Mouse (Mus musculus): ENCODE data around the gene Trpm3. TPM values are rescaled to one million over a fixed set of nuclear protein-coding genes. Genes with fewer than 3 reads are reported as not detected.

Gene Trpm3
- polyA plus RNA-seq, 1 experiment, result 0.05 TPM

- H3K27me3 ChIP-seq (ENCODE audit: control insufficient read depth, insufficient read depth, insufficient read length), result no peaks in the 10 kb centered on the region
- TF ChIP-seq USF1 (IDR thresholded peaks at IDR 0.05; ENCODE audit: low read depth) (no peak), MYOD1 (IDR thresholded peaks at IDR 0.05; ENCODE audit: control insufficient read depth, insufficient read length, low read depth) (no peak), CEBPB (IDR thresholded peaks at IDR 0.05; ENCODE audit: low read depth) (no peak), MAX (IDR thresholded peaks at IDR 0.05) (no peak), FOSL1 (IDR thresholded peaks at IDR 0.05; ENCODE audit: insufficient read depth, low read length, poor library complexity, severe bottlenecking) (no peak), CTCF (IDR thresholded peaks at IDR 0.05; ENCODE audit: control insufficient read depth, insufficient read depth, insufficient read length) (no peak), MYOG (IDR thresholded peaks at IDR 0.05; ENCODE audit: control insufficient read depth, extremely low read depth, insufficient read length) (no peak)
- no peaks in the 10 kb centered on the region for H3K79me3 ChIP-seq (ENCODE audit: low read depth)
Observed at GRCm38 (mm10) chr19:22821741-22822140, 682.9 kb downstream of the Trpm3 start.

GRCm38 (mm10) chr19:22823491-22823981 is 684.7 kb downstream of the Trpm3 start:
- no peaks in the 10 kb centered on the region for H3K79me3 ChIP-seq (ENCODE audit: low read depth)
- H3ac ChIP-seq (ENCODE audit: control insufficient read depth, insufficient read length, low read depth), result no peak overlapping the region
- TF ChIP-seq MAX (IDR thresholded peaks at IDR 0.05) (no peak), CEBPB (IDR thresholded peaks at IDR 0.05; ENCODE audit: low read depth) (no peak), MYOD1 (IDR thresholded peaks at IDR 0.05; ENCODE audit: control insufficient read depth, insufficient read length, low read depth) (no peak), FOSL1 (IDR thresholded peaks at IDR 0.05; ENCODE audit: insufficient read depth, low read length, poor library complexity, severe bottlenecking) (no peak)
- H3K4me3 ChIP-seq (ENCODE audit: insufficient read depth, poor library complexity, severe bottlenecking), result no peak overlapping the region
- no peaks in the 10 kb centered on the region for H3K79me2 ChIP-seq (ENCODE audit: control insufficient read depth, insufficient read depth)
- H3K36me3 ChIP-seq (ENCODE audit: control insufficient read depth, insufficient read depth), result no peaks in the 10 kb centered on the region
- no peaks in the 10 kb centered on the region for H3K27me3 ChIP-seq (ENCODE audit: control insufficient read depth, insufficient read depth, insufficient read length)

More at GRCm38 (mm10) chr19:22821741-22822140, 682.9 kb downstream of the Trpm3 start:
- Histone ChIP-seq H3K4me3 (ENCODE audit: insufficient read depth, poor library complexity, severe bottlenecking) (no peak overlapping the region), H3K79me2 (ENCODE audit: control insufficient read depth, insufficient read depth) (no peaks in the 10 kb centered on the region), H3ac (ENCODE audit: control insufficient read depth, insufficient read length, low read depth) (no peak overlapping the region), H3K36me3 (ENCODE audit: control insufficient read depth, insufficient read depth) (no peaks in the 10 kb centered on the region)

DNA sequence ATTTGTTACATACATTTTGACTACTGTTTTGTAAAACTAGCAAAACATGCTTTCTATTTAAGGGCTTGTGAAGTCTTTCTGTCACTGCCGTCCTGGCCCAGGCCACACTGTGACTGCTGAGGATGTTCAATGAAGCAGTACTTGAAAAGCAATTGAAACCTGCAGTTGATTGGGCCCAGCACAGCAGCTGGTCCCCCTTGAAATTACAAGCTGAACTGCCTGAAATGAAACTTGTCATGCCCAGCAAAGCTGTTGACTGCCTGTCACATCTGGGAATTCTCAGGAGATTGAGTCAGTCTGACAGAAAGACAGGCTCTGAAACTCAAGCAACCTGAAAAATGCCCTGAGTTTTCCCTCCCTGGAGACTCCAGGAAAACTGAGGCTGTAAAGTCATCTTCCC is 687.0 kb downstream of the Trpm3 start:
- Histone ChIP-seq H3K79me3 (ENCODE audit: low read depth) (no peaks in the 10 kb centered on the region), H3ac (ENCODE audit: control insufficient read depth, insufficient read length, low read depth) (no peak overlapping the region), H3K27me3 (ENCODE audit: control insufficient read depth, insufficient read depth, insufficient read length) (no peaks in the 10 kb centered on the region), H3K79me2 (ENCODE audit: control insufficient read depth, insufficient read depth) (no peaks in the 10 kb centered on the region), H3K4me3 (ENCODE audit: insufficient read depth, poor library complexity, severe bottlenecking) (no peak overlapping the region), H3K36me3 (ENCODE audit: control insufficient read depth, insufficient read depth) (no peaks in the 10 kb centered on the region)
- TF ChIP-seq FOSL1 (IDR thresholded peaks at IDR 0.05; ENCODE audit: insufficient read depth, low read length, poor library complexity, severe bottlenecking), result no peak
- TF ChIP-seq CEBPB (IDR thresholded peaks at IDR 0.05; ENCODE audit: low read depth), result no peak
- no peak for TF ChIP-seq MAX (IDR thresholded peaks at IDR 0.05)
- TF ChIP-seq MYOD1 (IDR thresholded peaks at IDR 0.05; ENCODE audit: control insufficient read depth, insufficient read length, low read depth), result no peak
- no peak for TF ChIP-seq USF1 (IDR thresholded peaks at IDR 0.05; ENCODE audit: low read depth)
- no peak for TF ChIP-seq CTCF (IDR thresholded peaks at IDR 0.05; ENCODE audit: control insufficient read depth, insufficient read depth, insufficient read length)

GRCm38 (mm10) chr19:22828198-22828742 is 689.4 kb downstream of the Trpm3 start:
- H3K79me2 ChIP-seq (ENCODE audit: control insufficient read depth, insufficient read depth), result no peaks in the 10 kb centered on the region

DNA sequence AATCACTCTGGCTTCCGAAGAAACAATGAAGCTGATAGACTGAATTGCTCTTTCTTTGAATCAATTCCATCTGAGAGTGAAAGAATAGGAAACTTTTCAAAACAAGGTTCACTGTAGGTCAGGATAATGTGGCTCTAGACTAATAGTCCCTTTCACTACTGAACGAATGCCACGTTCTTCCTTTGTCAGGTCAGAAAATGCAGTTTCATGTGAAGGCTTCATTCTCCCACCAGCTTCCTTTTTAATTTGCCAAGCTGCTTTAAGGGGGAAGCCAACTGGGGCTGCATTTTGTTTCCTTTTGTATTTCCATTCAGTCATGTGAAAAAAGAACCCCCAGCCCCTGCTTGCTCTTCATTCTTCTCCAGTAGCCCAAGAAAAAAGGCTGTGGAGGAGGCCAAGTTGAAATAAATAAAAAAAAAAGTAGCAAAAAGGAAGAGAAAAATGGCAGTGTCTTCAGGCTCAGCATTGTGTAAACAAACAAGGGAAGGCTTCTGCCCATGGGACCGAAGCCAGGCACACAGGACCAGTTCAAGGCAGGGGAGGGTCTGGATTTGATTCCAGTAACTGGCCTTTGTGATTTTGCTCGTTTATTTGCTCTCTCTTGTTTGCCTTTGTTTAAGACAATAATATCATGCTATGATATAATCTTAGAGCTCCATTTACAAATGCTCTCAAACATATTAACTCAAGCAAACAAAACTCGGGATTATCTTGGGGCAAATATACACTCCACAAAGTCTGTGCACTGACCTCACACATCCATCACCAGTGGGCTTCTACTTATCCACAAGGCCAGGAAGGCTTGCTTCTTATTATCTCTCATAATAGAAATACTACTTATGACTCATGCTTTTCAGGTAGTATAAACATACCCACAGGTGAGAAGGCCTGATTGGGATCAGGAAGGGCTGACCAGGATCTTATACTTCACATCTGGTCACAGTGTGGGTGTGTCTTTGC is 702.5 kb downstream of the Trpm3 start:
- no peak for TF ChIP-seq CTCF (IDR thresholded peaks at IDR 0.05; ENCODE audit: control insufficient read depth, insufficient read depth, insufficient read length)
- no peak for TF ChIP-seq MYOD1 (IDR thresholded peaks at IDR 0.05; ENCODE audit: control insufficient read depth, insufficient read length, low read depth)
- TF ChIP-seq FOSL1 (IDR thresholded peaks at IDR 0.05; ENCODE audit: insufficient read depth, low read length, poor library complexity, severe bottlenecking), result no peak
- no peak for TF ChIP-seq MAX (IDR thresholded peaks at IDR 0.05)
- TF ChIP-seq CEBPB (IDR thresholded peaks at IDR 0.05; ENCODE audit: low read depth), result no peak
- TF ChIP-seq MYOG (IDR thresholded peaks at IDR 0.05; ENCODE audit: control insufficient read depth, extremely low read depth, insufficient read length), result no peak
- no peak for TF ChIP-seq USF1 (IDR thresholded peaks at IDR 0.05; ENCODE audit: low read depth)

More at GRCm38 (mm10) chr19:22828198-22828742, 689.4 kb downstream of the Trpm3 start:
- H3ac ChIP-seq (ENCODE audit: control insufficient read depth, insufficient read length, low read depth), result no peak overlapping the region
- H3K27me3 ChIP-seq (ENCODE audit: control insufficient read depth, insufficient read depth, insufficient read length), result no peaks in the 10 kb centered on the region
- no peak overlapping the region for H3K4me3 ChIP-seq (ENCODE audit: insufficient read depth, poor library complexity, severe bottlenecking)
- H3K36me3 ChIP-seq (ENCODE audit: control insufficient read depth, insufficient read depth), result no peaks in the 10 kb centered on the region
- TF ChIP-seq MYOG (IDR thresholded peaks at IDR 0.05; ENCODE audit: control insufficient read depth, extremely low read depth, insufficient read length) (no peak), CTCF (IDR thresholded peaks at IDR 0.05; ENCODE audit: control insufficient read depth, insufficient read depth, insufficient read length) (no peak), CEBPB (IDR thresholded peaks at IDR 0.05; ENCODE audit: low read depth) (no peak), MYOD1 (IDR thresholded peaks at IDR 0.05; ENCODE audit: control insufficient read depth, insufficient read length, low read depth) (no peak), USF1 (IDR thresholded peaks at IDR 0.05; ENCODE audit: low read depth) (no peak), FOSL1 (IDR thresholded peaks at IDR 0.05; ENCODE audit: insufficient read depth, low read length, poor library complexity, severe bottlenecking) (no peak), MAX (IDR thresholded peaks at IDR 0.05) (no peak)
- no peaks in the 10 kb centered on the region for H3K79me3 ChIP-seq (ENCODE audit: low read depth)

More for the DNA sequence above, 702.5 kb downstream of the Trpm3 start:
- H3ac ChIP-seq (ENCODE audit: control insufficient read depth, insufficient read length, low read depth), result no peak overlapping the region
- H3K79me2 ChIP-seq (ENCODE audit: control insufficient read depth, insufficient read depth), result no peaks in the 10 kb centered on the region
- H3K36me3 ChIP-seq (ENCODE audit: control insufficient read depth, insufficient read depth), result no peaks in the 10 kb centered on the region
- no peak overlapping the region for H3K4me3 ChIP-seq (ENCODE audit: insufficient read depth, poor library complexity, severe bottlenecking)
- no peaks in the 10 kb centered on the region for H3K79me3 ChIP-seq (ENCODE audit: low read depth)
- no peaks in the 10 kb centered on the region for H3K27me3 ChIP-seq (ENCODE audit: control insufficient read depth, insufficient read depth, insufficient read length)
